Mouse (Mus musculus): Measurements from ENCODE around the gene Apoc2. TPM values are rescaled to one million over a fixed set of nuclear protein-coding genes. Genes with fewer than 3 reads are reported as not detected.

Apoc2 gene
- 221 to 583 TPM (median 515 TPM) in 3 replicates for total RNA-seq (2017)

GRCm38 (mm10) chr7:19677872-19678271 is at the start of gene Apoc2:
Gene Apoc2 (minus strand): TSS chr7:19677941.
- ATAC-seq (replicated peaks; ENCODE audit: insufficient number of reproducible peaks, low FRiP score, low TSS enrichment, poor library complexity, severe bottlenecking): no peak

GRCm38 (mm10) chr7:19726541-19726940 is 48.8 kb upstream of the Apoc2 start:
- ATAC-seq (replicated peaks; ENCODE audit: insufficient number of reproducible peaks, low FRiP score, low TSS enrichment, poor library complexity, severe bottlenecking): no peak

DNA sequence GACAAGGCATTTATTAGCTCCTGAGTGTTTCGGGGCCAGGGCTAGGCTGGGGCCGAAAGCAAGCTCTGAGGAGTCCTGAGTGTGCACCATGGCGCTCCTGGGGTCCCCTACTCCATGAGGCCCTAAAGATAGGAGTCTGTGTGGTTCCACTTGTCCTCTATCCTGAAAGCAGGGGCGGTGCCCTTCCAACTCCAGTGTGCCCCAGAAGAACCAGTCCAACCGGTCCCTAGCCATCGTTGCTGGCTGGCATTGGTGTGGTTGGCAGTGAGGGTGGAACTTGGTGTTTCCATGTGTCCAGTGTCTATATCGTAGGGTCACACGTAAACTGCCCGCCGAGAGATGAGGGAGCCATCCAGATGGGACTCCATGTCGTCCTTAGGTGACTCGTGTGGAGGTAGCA is 46.4 kb upstream of the Apoc2 start:
- no peak for ATAC-seq (replicated peaks; ENCODE audit: insufficient number of reproducible peaks, low FRiP score, low TSS enrichment, poor library complexity, severe bottlenecking)

- no peak for ATAC-seq (replicated peaks; ENCODE audit: insufficient number of reproducible peaks, low FRiP score, low TSS enrichment, poor library complexity, severe bottlenecking)
These were observed 45.0 kb upstream of the Apoc2 start for GRCm38 (mm10) chr7:19722754-19723195.

GRCm38 (mm10) chr7:19719200-19719599 is 41.5 kb upstream of the Apoc2 start:
- no peak for ATAC-seq (replicated peaks; ENCODE audit: insufficient number of reproducible peaks, low FRiP score, low TSS enrichment, poor library complexity, severe bottlenecking)

DNA sequence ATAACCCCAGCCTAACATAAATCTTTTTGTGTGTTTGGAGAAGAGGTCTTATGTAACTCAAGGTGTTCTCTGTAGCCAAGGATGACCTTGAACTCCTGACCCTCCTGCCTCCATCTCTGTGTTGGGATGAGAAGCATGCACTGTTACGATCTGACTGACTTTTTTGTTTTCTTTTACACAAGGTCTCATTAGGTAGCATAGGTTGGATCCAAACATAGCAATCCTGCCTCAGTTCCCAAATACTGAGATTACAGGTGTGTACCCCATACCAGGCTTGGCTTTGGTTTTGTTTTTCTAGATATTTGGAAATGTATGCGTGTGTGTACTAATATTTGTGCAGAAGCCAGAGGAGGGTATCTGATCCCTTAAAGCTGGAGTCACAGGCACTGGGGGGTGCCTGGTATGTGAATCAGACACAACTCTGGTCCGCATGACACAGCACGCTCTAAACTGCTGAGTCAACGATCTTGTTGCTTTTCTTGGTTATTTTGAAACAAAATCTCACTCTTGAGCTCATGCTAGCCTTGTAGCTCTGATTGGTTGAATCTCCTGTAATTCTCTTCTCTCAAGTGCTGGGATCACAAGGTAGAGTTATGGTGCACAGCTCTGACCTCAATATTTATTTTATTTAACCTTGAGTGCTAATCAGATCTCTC is 40.7 kb upstream of the Apoc2 start:
- ATAC-seq (replicated peaks; ENCODE audit: insufficient number of reproducible peaks, low FRiP score, low TSS enrichment, poor library complexity, severe bottlenecking): no peak

GRCm38 (mm10) chr7:19717346-19717745 is 39.6 kb upstream of the Apoc2 start:
- no peak for ATAC-seq (replicated peaks; ENCODE audit: insufficient number of reproducible peaks, low FRiP score, low TSS enrichment, poor library complexity, severe bottlenecking)

DNA sequence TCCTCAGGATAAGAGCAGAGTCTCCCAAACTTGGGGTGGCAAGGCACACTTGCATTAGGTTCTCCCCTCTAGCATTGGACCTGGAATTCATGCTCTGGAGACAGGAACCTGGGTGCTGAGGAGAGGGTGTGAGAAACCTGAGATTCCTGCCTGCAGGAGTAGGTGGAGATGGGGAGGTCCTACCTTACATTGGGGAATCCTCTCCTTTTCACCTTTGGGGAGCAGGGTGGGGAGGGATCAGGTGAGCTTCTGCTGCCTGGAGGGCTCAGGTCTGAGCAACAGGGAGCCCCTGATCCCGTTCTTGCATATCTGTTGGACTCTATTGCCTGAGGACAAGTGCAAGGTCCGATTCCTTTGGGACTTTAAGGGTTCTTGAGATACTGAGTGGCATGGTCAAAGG is 39.1 kb upstream of the Apoc2 start:
- no peak for ATAC-seq (replicated peaks; ENCODE audit: insufficient number of reproducible peaks, low FRiP score, low TSS enrichment, poor library complexity, severe bottlenecking)

DNA sequence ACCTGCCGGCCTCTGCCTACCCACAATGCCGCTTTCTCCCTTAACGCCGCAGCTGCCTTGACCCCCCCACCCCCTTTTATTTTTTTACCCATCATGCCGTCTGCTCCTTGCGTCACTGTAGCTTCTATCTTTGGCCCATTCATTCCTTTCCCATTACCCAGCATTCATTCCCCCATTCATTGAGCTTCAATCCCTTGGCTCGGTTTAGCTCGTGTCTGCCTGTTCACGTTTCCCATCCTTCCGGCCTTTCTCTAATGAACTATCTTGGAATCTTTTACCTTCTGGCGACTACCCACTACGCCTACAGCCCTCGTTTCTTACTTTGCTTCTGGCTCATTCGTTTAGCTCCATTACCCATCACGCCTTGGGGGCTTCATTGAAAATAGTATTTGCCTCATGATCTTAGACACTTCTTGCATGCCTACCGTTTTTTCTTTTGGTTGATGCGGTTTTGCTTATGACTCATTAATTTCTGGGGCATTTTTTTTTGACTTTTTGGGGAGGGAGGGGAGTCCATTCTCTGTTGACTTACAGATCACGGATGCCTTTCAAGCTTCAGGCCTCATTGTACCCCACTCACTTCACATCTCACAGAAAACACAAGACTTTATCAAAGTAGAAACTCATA is 38.4 kb upstream of the Apoc2 start:
- no peak; the same call in 1 of the 2 replicates for ATAC-seq (replicated peaks; ENCODE audit: insufficient number of reproducible peaks, low FRiP score, low TSS enrichment, poor library complexity, severe bottlenecking)

GRCm38 (mm10) chr7:19715239-19716054 is 37.7 kb upstream of the Apoc2 start, which contains the start of gene Tomm40:
Gene Tomm40 (minus strand): TSS chr7:19715438.
- peak; percentile 92 for ATAC-seq (replicated peaks; ENCODE audit: insufficient number of reproducible peaks, low FRiP score, low TSS enrichment, poor library complexity, severe bottlenecking)

- ATAC-seq (replicated peaks; ENCODE audit: insufficient number of reproducible peaks, low FRiP score, low TSS enrichment, poor library complexity, severe bottlenecking): no peak
These were observed 37.1 kb upstream of the Apoc2 start for GRCm38 (mm10) chr7:19714836-19715235.

DNA sequence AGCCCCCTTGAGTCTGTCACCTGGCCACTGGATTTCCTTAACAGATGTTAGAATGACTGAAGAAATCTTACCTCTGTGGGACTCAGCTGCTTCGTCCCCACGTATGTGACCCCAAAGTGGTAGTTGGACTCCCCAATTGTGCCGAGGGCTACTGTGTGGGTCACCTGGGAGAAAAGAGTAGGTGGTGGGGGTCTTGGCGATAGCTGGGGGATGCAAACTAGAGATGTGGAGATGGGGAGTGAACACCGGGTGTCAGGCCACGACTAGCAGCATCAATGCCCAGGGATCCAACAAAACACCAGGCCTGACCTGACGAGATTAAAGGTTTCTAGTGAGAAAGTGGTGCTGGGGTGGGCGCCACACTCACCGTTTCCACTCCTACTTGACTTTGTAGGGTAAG is 35.9 kb upstream of the Apoc2 start:
- ATAC-seq (replicated peaks; ENCODE audit: insufficient number of reproducible peaks, low FRiP score, low TSS enrichment, poor library complexity, severe bottlenecking): no peak

GRCm38 (mm10) chr7:19713196-19713595 is 35.5 kb upstream of the Apoc2 start:
- no peak for ATAC-seq (replicated peaks; ENCODE audit: insufficient number of reproducible peaks, low FRiP score, low TSS enrichment, poor library complexity, severe bottlenecking)

GRCm38 (mm10) chr7:19712414-19712813 is 34.7 kb upstream of the Apoc2 start:
- no peak for ATAC-seq (replicated peaks; ENCODE audit: insufficient number of reproducible peaks, low FRiP score, low TSS enrichment, poor library complexity, severe bottlenecking)

GRCm38 (mm10) chr7:19710650-19711049 is 32.9 kb upstream of the Apoc2 start:
- ATAC-seq (replicated peaks; ENCODE audit: insufficient number of reproducible peaks, low FRiP score, low TSS enrichment, poor library complexity, severe bottlenecking): no peak

DNA sequence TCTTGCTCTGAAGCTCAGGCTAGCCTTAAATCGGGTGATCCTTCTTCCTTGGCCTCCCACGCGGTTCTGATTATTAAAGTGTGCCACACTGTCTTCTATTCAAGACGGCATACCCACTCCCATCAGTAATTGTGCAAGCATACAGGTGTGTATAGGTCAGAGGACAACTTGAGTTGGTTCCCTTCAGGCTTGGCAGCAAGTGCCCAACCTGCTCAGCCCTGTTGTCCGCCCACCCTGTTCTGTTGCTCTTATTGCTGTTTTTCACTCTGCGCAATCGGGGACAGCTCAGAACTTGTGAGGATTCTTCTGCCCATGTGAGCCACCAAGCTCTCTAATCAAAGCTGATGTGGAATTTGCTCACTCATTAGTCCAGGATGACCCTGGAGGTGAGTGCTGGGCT is 27.5 kb upstream of the Apoc2 start:
- no peak for ATAC-seq (replicated peaks; ENCODE audit: insufficient number of reproducible peaks, low FRiP score, low TSS enrichment, poor library complexity, severe bottlenecking)

- no peak for ATAC-seq (replicated peaks; ENCODE audit: insufficient number of reproducible peaks, low FRiP score, low TSS enrichment, poor library complexity, severe bottlenecking)
These were observed 26.7 kb upstream of the Apoc2 start for GRCm38 (mm10) chr7:19704475-19704874.

GRCm38 (mm10) chr7:19702859-19703555 is 25.3 kb upstream of the Apoc2 start:
- ATAC-seq (replicated peaks; ENCODE audit: insufficient number of reproducible peaks, low FRiP score, low TSS enrichment, poor library complexity, severe bottlenecking): no peak
